Mouse (Mus musculus) right cerebral cortex, postnatal 36 days (tissue): ENCODE measurements at regions not wholly inside any gene's neighbourhood (a gene's known extent, or its start where the extent isn't known, plus 50 kb on each side); places are given as distances from the start of the nearest gene placed in this dataset.

ENCODE experiments used
- DNase-seq, 2 experiments: peaks; one replicate each; pipeline ENCODE4 v3.0.0; 2022; ENCODE audit warnings: low spot score in 2 of 2, mixed read lengths in 1 of 2

- DNase-seq, result no peak
Observed at GRCm38 (mm10) chr3:150752787-150753186, 684.9 kb upstream of the Adgrl4 start.

- DNase-seq, result no peak
Observed at GRCm38 (mm10) chr3:150759854-150760253, 677.8 kb upstream of the Adgrl4 start.

- DNase-seq, result no peak
Observed at GRCm38 (mm10) chr3:150784576-150784975, 653.1 kb upstream of the Adgrl4 start.

GRCm38 (mm10) chr3:150817807-150818206 is 619.9 kb upstream of the Adgrl4 start:
- DNase-seq, result no peak

- DNase-seq, result no peak
Observed at GRCm38 (mm10) chr3:150819369-150819768, 618.3 kb upstream of the Adgrl4 start.

GRCm38 (mm10) chr3:150820039-150820438 is 617.6 kb upstream of the Adgrl4 start:
- peak in 1 of 2 experiments; percentile 13 for DNase-seq

GRCm38 (mm10) chr3:150846029-150846428 is 591.7 kb upstream of the Adgrl4 start:
- DNase-seq, result no peak

GRCm38 (mm10) chr3:150852107-150852506 is 585.6 kb upstream of the Adgrl4 start:
- DNase-seq, result no peak

GRCm38 (mm10) chr3:150896668-150897067 is 541.0 kb upstream of the Adgrl4 start:
- no peak for DNase-seq

GRCm38 (mm10) chr3:150910091-150910490 is 527.6 kb upstream of the Adgrl4 start:
- DNase-seq, result no peak

- DNase-seq, result peak; percentile 7
Observed at GRCm38 (mm10) chr3:150954897-150955296, 482.8 kb upstream of the Adgrl4 start.

GRCm38 (mm10) chr3:150999652-151000051 is 438.0 kb upstream of the Adgrl4 start:
- DNase-seq, result no peak

- no peak for DNase-seq
Observed at GRCm38 (mm10) chr3:151000217-151000616, 437.5 kb upstream of the Adgrl4 start.

- DNase-seq, result peak; percentile 5 to 7
Observed at GRCm38 (mm10) chr3:151001881-151002412, 435.7 kb upstream of the Adgrl4 start.

GRCm38 (mm10) chr3:151003524-151003923 is 434.2 kb upstream of the Adgrl4 start:
- DNase-seq, result peak in 1 of 2 experiments; percentile 2

- no peak for DNase-seq
Observed at GRCm38 (mm10) chr3:151003990-151004389, 433.7 kb upstream of the Adgrl4 start.

- no peak for DNase-seq
Observed at GRCm38 (mm10) chr3:151020014-151020413, 417.7 kb upstream of the Adgrl4 start.

- DNase-seq, result no peak
Observed at GRCm38 (mm10) chr3:151057491-151057890, 380.2 kb upstream of the Adgrl4 start.

- no peak for DNase-seq
Observed at GRCm38 (mm10) chr3:151072322-151072721, 365.4 kb upstream of the Adgrl4 start.

GRCm38 (mm10) chr3:151116831-151117230 is 320.9 kb upstream of the Adgrl4 start:
- no peak for DNase-seq

- DNase-seq, result no peak
Observed at GRCm38 (mm10) chr3:151117583-151118041, 320.1 kb upstream of the Adgrl4 start.

GRCm38 (mm10) chr3:151124131-151124530 is 313.6 kb upstream of the Adgrl4 start:
- DNase-seq, result no peak

- no peak for DNase-seq
Observed at GRCm38 (mm10) chr3:151146889-151147288, 290.8 kb upstream of the Adgrl4 start.

- DNase-seq, result no peak
Observed at GRCm38 (mm10) chr3:151153340-151153739, 284.3 kb upstream of the Adgrl4 start.
